Mouse (Mus musculus) splenic B cell, adult 2 months (primary cell): ENCODE data around the gene Mpzl3.
A peak's percentile ranks its signal among the peaks of the same experiment; 100 is the strongest.

Experiments
- DNase-seq: peaks from one replicate; pipeline ENCODE4 v3.0.0-alpha.2; 2011; ENCODE audit warnings: low read depth, low spot score
- H3K27me3 ChIP-seq: 2 replicates; pipeline ENCODE4 v1.6.1; 2012; ENCODE audit warnings: mild to moderate bottlenecking, low read length, moderate library complexity, mixed read lengths; ENCODE audit not compliant: control insufficient read depth, poor library complexity, insufficient read depth, severe bottlenecking
- H3K36me3 ChIP-seq: 2 replicates; pipeline ENCODE4 v1.6.1; 2012; ENCODE audit warnings: mild to moderate bottlenecking, low read length, moderate library complexity, mixed read lengths; ENCODE audit not compliant: control insufficient read depth, poor library complexity, insufficient read depth, severe bottlenecking

The Mpzl3 gene

GRCm38 (mm10) chr9:45103211-45103979 lies 48.4 kb downstream of the Mpzl3 start:
- no peak for DNase-seq
- Histone ChIP-seq H3K36me3 (no peaks in the 10 kb centered on the region; the same call in 1 of the 2 replicates), H3K27me3 (no peaks in the 10 kb centered on the region)

- no peaks in the 10 kb centered on the region for H3K27me3 ChIP-seq
- DNase-seq, result no peak
- H3K36me3 ChIP-seq, result peaks cover 2% of the 10 kb centered on the region; the same call in 1 of the 2 replicates
These were observed 50.8 kb downstream of the Mpzl3 start for GRCm38 (mm10) chr9:45105596-45106374.

GRCm38 (mm10) chr9:45115706-45116105 lies 60.7 kb downstream of the Mpzl3 start:
- H3K36me3 ChIP-seq, result no peaks in the 10 kb centered on the region
- H3K27me3 ChIP-seq, result no peaks in the 10 kb centered on the region
- DNase-seq, result no peak

- no peaks in the 10 kb centered on the region for H3K36me3 ChIP-seq
- no peaks in the 10 kb centered on the region for H3K27me3 ChIP-seq
- peak; percentile 77 for DNase-seq
These were observed 61.8 kb downstream of the Mpzl3 start for GRCm38 (mm10) chr9:45116819-45117218.

- no peaks in the 10 kb centered on the region for H3K27me3 ChIP-seq
- no peaks in the 10 kb centered on the region for H3K36me3 ChIP-seq
- DNase-seq, result no peak
These were observed 62.9 kb downstream of the Mpzl3 start, which contains the start of gene Scn2b for GRCm38 (mm10) chr9:45117741-45118431. TSS of gene Scn2b (plus strand) at chr9:45117782.

GRCm38 (mm10) chr9:45118552-45118951 lies 63.6 kb downstream of the Mpzl3 start:
- H3K36me3 ChIP-seq, result no peaks in the 10 kb centered on the region
- no peak for DNase-seq
- no peaks in the 10 kb centered on the region for H3K27me3 ChIP-seq

GRCm38 (mm10) chr9:45119316-45119953 lies 64.4 kb downstream of the Mpzl3 start:
- H3K36me3 ChIP-seq, result no peaks in the 10 kb centered on the region
- DNase-seq, result peak; percentile 31
- H3K27me3 ChIP-seq, result no peaks in the 10 kb centered on the region

- no peak for DNase-seq
- no peaks in the 10 kb centered on the region for H3K36me3 ChIP-seq
These were observed 65.1 kb downstream of the Mpzl3 start for GRCm38 (mm10) chr9:45119954-45120530.

GRCm38 (mm10) chr9:45120567-45120966 lies 65.6 kb downstream of the Mpzl3 start:
- Histone ChIP-seq H3K27me3 (no peaks in the 10 kb centered on the region), H3K36me3 (no peaks in the 10 kb centered on the region)
- DNase-seq, result no peak

More at GRCm38 (mm10) chr9:45119954-45120530, 65.1 kb downstream of the Mpzl3 start:
- H3K27me3 ChIP-seq, result no peaks in the 10 kb centered on the region

- Histone ChIP-seq H3K36me3 (no peaks in the 10 kb centered on the region), H3K27me3 (no peaks in the 10 kb centered on the region)
- DNase-seq, result no peak
These were observed 66.0 kb downstream of the Mpzl3 start for GRCm38 (mm10) chr9:45121001-45121400.

GRCm38 (mm10) chr9:45121769-45122168 lies 66.8 kb downstream of the Mpzl3 start:
- no peaks in the 10 kb centered on the region for H3K27me3 ChIP-seq
- DNase-seq, result peak; percentile 93
- no peaks in the 10 kb centered on the region for H3K36me3 ChIP-seq

GRCm38 (mm10) chr9:45122209-45122761 lies 67.3 kb downstream of the Mpzl3 start:
- peak; percentile 93 for DNase-seq
- Histone ChIP-seq H3K36me3 (no peaks in the 10 kb centered on the region), H3K27me3 (no peaks in the 10 kb centered on the region)

GRCm38 (mm10) chr9:45125211-45125610 lies 70.2 kb downstream of the Mpzl3 start:
- no peak for DNase-seq
- Histone ChIP-seq H3K27me3 (no peaks in the 10 kb centered on the region), H3K36me3 (no peaks in the 10 kb centered on the region)

- no peaks in the 10 kb centered on the region for H3K36me3 ChIP-seq
- no peaks in the 10 kb centered on the region for H3K27me3 ChIP-seq
- DNase-seq, result peak; percentile 57
These were observed 72.0 kb downstream of the Mpzl3 start for GRCm38 (mm10) chr9:45126941-45127340.
